Mouse (Mus musculus) forebrain, postnatal 0 days (tissue): Measurements from ENCODE around the gene Fbln5. TPM values are rescaled to one million over a fixed set of nuclear protein-coding genes. Genes with fewer than 3 reads are reported as not detected.
A peak's percentile ranks its signal among the peaks of the same experiment; 100 is the strongest.

Experiments
- ATAC-seq: fragments of 200-750 bp; cut with Nextera tagmentation; 2 replicates; pipeline ENCODE4 v1.8.0; 2017; ENCODE audit warnings: mild to moderate bottlenecking, moderate library complexity
- DNase-seq: peaks from one replicate; pipeline ENCODE4 v3.0.0-alpha.2; 2015
- H3K27ac ChIP-seq: fragments of 300-500 bp; sonication (generic); 2 replicates; pipeline ENCODE4 v1.5.1; 2014; ENCODE audit warnings: low read depth, mild to moderate bottlenecking, antibody characterized with exemption, low read length, moderate library complexity, mixed read lengths
- H3K27me3 ChIP-seq: fragments of 300-500 bp; sonication (generic); 2 replicates; pipeline ENCODE4 v1.6.1; 2014; ENCODE audit warnings: mild to moderate bottlenecking, low read length, mixed read lengths; ENCODE audit not compliant: insufficient read depth
- H3K36me3 ChIP-seq: fragments of 300-500 bp; sonication (generic); 2 replicates; pipeline ENCODE4 v1.6.1; 2014; ENCODE audit warnings: mild to moderate bottlenecking, moderate library complexity; ENCODE audit not compliant: insufficient read depth
- H3K4me1 ChIP-seq: fragments of 300-500 bp; sonication (generic); 2 replicates; pipeline ENCODE4 v1.6.1; 2014; ENCODE audit warnings: antibody characterized with exemption; ENCODE audit not compliant: insufficient read depth
- H3K4me2 ChIP-seq: fragments of 300-500 bp; sonication (generic); 2 replicates; pipeline ENCODE4 v1.6.1; 2014; ENCODE audit warnings: low read depth, mild to moderate bottlenecking, moderate library complexity
- H3K4me3 ChIP-seq: fragments of 300-500 bp; sonication (generic); 2 replicates; pipeline ENCODE4 v1.5.1; 2014; ENCODE audit warnings: low read depth, low read length, mixed read lengths
- H3K9ac ChIP-seq: fragments of 300-500 bp; sonication (generic); 2 replicates; pipeline ENCODE4 v1.6.1; 2014; ENCODE audit warnings: mild to moderate bottlenecking
- H3K9me3 ChIP-seq: fragments of 300-500 bp; sonication (generic); 2 replicates; pipeline ENCODE4 v1.6.1; 2016; ENCODE audit warnings: low read length
- CTCF ChIP-seq: sonication (generic); IDR thresholded peaks from 2 replicates; pipeline ENCODE4 v1.5.1; 2016; ENCODE audit warnings: antibody characterized with exemption, control low read depth, low read depth
- WGBS: fragments of 180-500 bp; shearing (Covaris S2); extraction: QIAGEN DNeasy Blood & Tissue Kit; methylation state at CpG from one replicate; pipeline ENCODE4 v1.1.7; 2014; 5-methylcytosine and 5-hydroxymethylcytosine counted together
- polyA plus RNA-seq: library from polyadenylated mRNA; unstranded; fragments of >200 nt; fragmentation: Nextera tagmentation; extraction: Ambion mirVana; gene quantifications from 2 replicates; pipeline ENCODE4 v1.2.1, GENCODE M21; 2015
- total RNA-seq: library from RNA; depleted of rRNA; stranded (reverse); fragments of >200 nt; gene quantifications from 2 replicates; pipeline ENCODE4 v1.2.3, GENCODE M21; 2014

Gene Fbln5
- total and polyA plus RNA-seq, 2 experiments from 2014 or later: 7.5 to 14.0 TPM

- no peaks in the 10 kb centered on the region for H3K36me3 ChIP-seq
- no peak overlapping the region for H3K4me2 ChIP-seq
- no peaks in the 10 kb centered on the region for H3K4me1 ChIP-seq
- no peak for TF ChIP-seq CTCF
- no peak for DNase-seq
- H3K27ac ChIP-seq: no peak overlapping the region
- 38% methylated on average over 9 of the region's 9 CpGs for WGBS
- no peak overlapping the region for H3K9ac ChIP-seq
- peak; percentile 16; the same call in 1 of the 2 replicates for ATAC-seq
- no peaks in the 10 kb centered on the region for H3K9me3 ChIP-seq
- H3K27me3 ChIP-seq: no peaks in the 10 kb centered on the region
- no peak overlapping the region for H3K4me3 ChIP-seq
These were observed 41.1 kb downstream of the Fbln5 start for GRCm38 (mm10) chr12:101777613-101778325.

- H3K27ac ChIP-seq: no peak overlapping the region
- H3K36me3 ChIP-seq: no peaks in the 10 kb centered on the region
- no peak overlapping the region for H3K4me3 ChIP-seq
- ATAC-seq (no peak), DNase-seq (no peak)
- no peak for TF ChIP-seq CTCF
- no peak overlapping the region for H3K4me2 ChIP-seq
- no peak overlapping the region for H3K9ac ChIP-seq
- H3K4me1 ChIP-seq: no peaks in the 10 kb centered on the region
- no peaks in the 10 kb centered on the region for H3K9me3 ChIP-seq
- WGBS: 64% methylated on average over 5 of the region's 5 CpGs
- H3K27me3 ChIP-seq: no peaks in the 10 kb centered on the region
These were observed 42.5 kb downstream of the Fbln5 start for GRCm38 (mm10) chr12:101776383-101776782.

- no peak for TF ChIP-seq CTCF
- H3K9ac ChIP-seq: no peak overlapping the region
- ATAC-seq (no peak), DNase-seq (no peak)
- WGBS: 53% methylated on average over 4 of the region's 4 CpGs
- no peak overlapping the region for H3K4me2 ChIP-seq
- no peak overlapping the region for H3K27ac ChIP-seq
- no peaks in the 10 kb centered on the region for H3K9me3 ChIP-seq
- H3K27me3 ChIP-seq: no peaks in the 10 kb centered on the region
- no peak overlapping the region for H3K4me3 ChIP-seq
- no peaks in the 10 kb centered on the region for H3K4me1 ChIP-seq
- H3K36me3 ChIP-seq: no peaks in the 10 kb centered on the region
These were observed 44.7 kb downstream of the Fbln5 start for GRCm38 (mm10) chr12:101774116-101774515.

- H3K27ac ChIP-seq: no peak overlapping the region
- no peaks in the 10 kb centered on the region for H3K27me3 ChIP-seq
- no peak overlapping the region for H3K9ac ChIP-seq
- no peak for TF ChIP-seq CTCF
- H3K9me3 ChIP-seq: no peaks in the 10 kb centered on the region
- no peaks in the 10 kb centered on the region for H3K36me3 ChIP-seq
- no peak for ATAC-seq
- H3K4me3 ChIP-seq: no peak overlapping the region
- no peak for DNase-seq
- no peak overlapping the region for H3K4me2 ChIP-seq
- no peaks in the 10 kb centered on the region for H3K4me1 ChIP-seq
- WGBS: 67% methylated on average over 3 of the region's 3 CpGs
These were observed 45.9 kb downstream of the Fbln5 start for GRCm38 (mm10) chr12:101772962-101773361.

GRCm38 (mm10) chr12:101770283-101771015 lies 48.4 kb downstream of the Fbln5 start:
- 89% methylated on average over 5 of the region's 5 CpGs for WGBS
- H3K27ac ChIP-seq: no peak overlapping the region
- H3K4me2 ChIP-seq: no peak overlapping the region
- DNase-seq (no peak), ATAC-seq (no peak)
- H3K9me3 ChIP-seq: no peaks in the 10 kb centered on the region
- H3K27me3 ChIP-seq: no peaks in the 10 kb centered on the region; the same call in 1 of the 2 replicates
- H3K4me3 ChIP-seq: no peak overlapping the region
- no peaks in the 10 kb centered on the region for H3K4me1 ChIP-seq
- no peak for TF ChIP-seq CTCF
- H3K36me3 ChIP-seq: no peaks in the 10 kb centered on the region
- H3K9ac ChIP-seq: no peak overlapping the region

- Histone ChIP-seq H3K4me2 (no peak overlapping the region), H3K4me1 (no peaks in the 10 kb centered on the region), H3K36me3 (no peaks in the 10 kb centered on the region), H3K9me3 (no peaks in the 10 kb centered on the region), H3K9ac (no peak overlapping the region), H3K27me3 (no peaks in the 10 kb centered on the region; the same call in 1 of the 2 replicates), H3K4me3 (no peak overlapping the region), H3K27ac (no peak overlapping the region)
- DNase-seq (no peak), ATAC-seq (no peak)
- TF ChIP-seq CTCF: no peak
- 59% methylated on average over 9 of the region's 9 CpGs for WGBS
These were observed 51.4 kb downstream of the Fbln5 start for GRCm38 (mm10) chr12:101767306-101768053.
